Mouse (Mus musculus) liver, embryonic 14.5 days (tissue): Measurements from ENCODE around the gene Gbgt1.

Experiments used
- CTCF ChIP-seq: IDR thresholded peaks from 2 replicates; pipeline ENCODE4 v1.5.1; 2016; ENCODE audit warnings: antibody characterized with exemption, low read depth, control low read depth
- EP300 ChIP-seq: IDR thresholded peaks from 2 replicates; pipeline ENCODE4 v1.6.1; 2016; ENCODE audit warnings: antibody characterized with exemption, low read depth

- TF ChIP-seq CTCF, result no peak
- TF ChIP-seq EP300, result no peak
Measured at GRCm38 (mm10) chr2:28465836-28466518, 30.7 kb upstream of the Gbgt1 start, which contains the start of gene 1700007K13Rik.
